Mouse (Mus musculus): ENCODE measurements at regions not wholly inside any gene's neighbourhood (a gene's known extent, or its start where the extent isn't known, plus 50 kb on each side); places are given as distances from the start of the nearest gene placed in this dataset.
A peak's percentile ranks its signal among the peaks of the same experiment; 100 is the strongest.

DNA sequence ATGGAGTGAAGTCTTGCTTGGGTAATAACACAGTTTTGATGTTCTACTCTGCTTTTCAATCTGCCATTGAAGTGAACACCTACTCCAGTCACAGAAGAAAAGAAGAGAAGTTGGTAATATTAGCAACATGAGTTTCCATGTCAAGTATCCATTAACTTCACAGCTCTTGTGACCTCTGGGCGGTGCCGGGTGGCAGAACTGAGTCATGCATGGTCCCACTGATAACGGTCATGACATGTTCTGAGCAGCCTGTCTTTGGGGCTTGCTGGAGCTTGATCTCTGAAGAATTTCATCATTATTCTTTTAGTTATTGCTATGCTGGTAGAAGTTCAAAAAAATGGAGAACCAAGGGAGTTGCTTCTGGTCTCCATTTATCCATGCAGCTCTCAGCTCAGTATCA, 215.1 kb upstream of the Ptger4 start (continued):
- TF ChIP-seq ZNF384 (IDR thresholded peaks at IDR 0.05; ENCODE audit: low read depth, low read length) (no peak), MAZ (IDR thresholded peaks at IDR 0.05; ENCODE audit: low read depth, low read length) (no peak), SMC3 (IDR thresholded peaks at IDR 0.05; ENCODE audit: low read depth, low read length) (no peak), CHD1 (IDR thresholded peaks at IDR 0.05; ENCODE audit: low read depth, low read length) (no peak), ELF1 (IDR thresholded peaks at IDR 0.05; ENCODE audit: low read depth, low read length) (no peak), JUN (IDR thresholded peaks at IDR 0.05; ENCODE audit: insufficient read depth, low read depth, low read length) (peak; percentile 9; the same call in 1 of the 2 replicates), MXI1 (IDR thresholded peaks at IDR 0.05; ENCODE audit: low read depth, low read length) (no peak), MEF2A (IDR thresholded peaks at IDR 0.05; ENCODE audit: borderline replicate concordance, low read depth, low read length) (0 out of 2 replicates have a peak, but pooled peaks have one; percentile 27), MAX (IDR thresholded peaks at IDR 0.05; ENCODE audit: low read length) (no peak)

GRCm38 (mm10) chr15:5459580-5459979, 215.6 kb upstream of the Ptger4 start:
- dilution Hi-C loops (cut with MboI; ENCODE audit: extremely low pct_ligation_motif_present, extremely low pct_unique_long_range_greater_than_20kb, low sequenced_read_pairs), result no loop called here
- no peak overlapping the region for H3K27ac ChIP-seq (ENCODE audit: insufficient read depth, low read depth)
- in situ Hi-C loops (cut with MboI; ENCODE audit: low pct_ligation_motif_present, low pct_unique_long_range_greater_than_20kb, low sequenced_read_pairs), result no loop called here

GRCm38 (mm10) chr15:5462651-5463050, 218.7 kb upstream of the Ptger4 start:
- Histone ChIP-seq H3K36me3 (replicated peaks in 1 of 2; ENCODE audit: control insufficient read depth in 1 of 2, insufficient read depth in 1 of 2, low read length in 1 of 2) (no peaks in the 10 kb centered on the region), H3K9ac (ENCODE audit: insufficient read depth, low read depth) (no peak overlapping the region), H3K27ac (ENCODE audit: insufficient read depth, low read depth) (no peak overlapping the region), H3K4me3 (replicated peaks in 1 of 3; ENCODE audit: low read depth in 2 of 3, low read length in 2 of 3, poor library complexity in 1 of 3) (no peak overlapping the region), H3K79me2 (replicated peaks; ENCODE audit: control insufficient read depth, extremely low read depth, insufficient read depth, poor library complexity, severe bottlenecking) (no peaks in the 10 kb centered on the region), H3K9me3 (replicated peaks; ENCODE audit: low read length) (no peaks in the 10 kb centered on the region), H3K4me1 (ENCODE audit: control insufficient read depth in 1 of 2, insufficient read depth in 2 of 2) (peaks cover 8 to 20% of the 10 kb centered on the region in 2 experiments), H3K27me3 (replicated peaks) (no peaks in the 10 kb centered on the region), H3K4me2 (ENCODE audit: insufficient read depth, low read depth, poor library complexity, severe bottlenecking) (no peak overlapping the region)
- TF ChIP-seq MAFK (IDR thresholded peaks at IDR 0.05; ENCODE audit: insufficient replicate concordance, low read length) (no peak), CHD1 (IDR thresholded peaks at IDR 0.05; ENCODE audit: low read depth, low read length) (no peak), IRF4 (IDR thresholded peaks at IDR 0.05; ENCODE audit: low read depth, low read length) (no peak), ZNF384 (IDR thresholded peaks at IDR 0.05; ENCODE audit: low read depth, low read length) (peak; percentile 47), RCOR1 (conservative IDR thresholded peaks at IDR 0.05; ENCODE audit: low read depth, low read length) (no peak), CHD2 (IDR thresholded peaks at IDR 0.05; ENCODE audit: low read length) (no peak), MEF2A (IDR thresholded peaks at IDR 0.05; ENCODE audit: borderline replicate concordance, low read depth, low read length) (no peak)
- in situ Hi-C loops (cut with MboI; ENCODE audit: low pct_ligation_motif_present, low pct_unique_long_range_greater_than_20kb, low sequenced_read_pairs), result no loop called here
- dilution Hi-C loops (cut with MboI; ENCODE audit: extremely low pct_ligation_motif_present, extremely low pct_unique_long_range_greater_than_20kb, low sequenced_read_pairs), result no loop called here
- DNase-seq (ENCODE audit: extremely low read depth), result no peak

More at GRCm38 (mm10) chr15:5459580-5459979, 215.6 kb upstream of the Ptger4 start:
- no peaks in the 10 kb centered on the region for H3K36me3 ChIP-seq (replicated peaks in 1 of 2; ENCODE audit: control insufficient read depth in 1 of 2, insufficient read depth in 1 of 2, low read length in 1 of 2)
- H3K9me3 ChIP-seq (replicated peaks; ENCODE audit: low read length), result no peaks in the 10 kb centered on the region
- no peaks in the 10 kb centered on the region for H3K79me2 ChIP-seq (replicated peaks; ENCODE audit: control insufficient read depth, extremely low read depth, insufficient read depth, poor library complexity, severe bottlenecking)
- TF ChIP-seq ELF1 (IDR thresholded peaks at IDR 0.05; ENCODE audit: low read depth, low read length) (no peak), E2F4 (IDR thresholded peaks at IDR 0.05; ENCODE audit: insufficient replicate concordance, low read depth, low read length) (no peak), UBTF (IDR thresholded peaks at IDR 0.05; ENCODE audit: low read depth, low read length) (no peak), ZC3H11A (IDR thresholded peaks at IDR 0.05; ENCODE audit: low read depth, low read length) (no peak), SMC3 (IDR thresholded peaks at IDR 0.05; ENCODE audit: low read depth, low read length) (no peak), NRF1 (IDR thresholded peaks at IDR 0.05; ENCODE audit: low read depth, low read length) (no peak), TBP (conservative IDR thresholded peaks at IDR 0.05; ENCODE audit: low read depth, low read length) (no peak), MXI1 (IDR thresholded peaks at IDR 0.05; ENCODE audit: low read depth, low read length) (no peak), MYC (IDR thresholded peaks at IDR 0.05; ENCODE audit: low read depth, low read length) (no peak), KAT2A (IDR thresholded peaks at IDR 0.05; ENCODE audit: insufficient replicate concordance, low read length) (no peak), JUN (IDR thresholded peaks at IDR 0.05; ENCODE audit: insufficient read depth, low read depth, low read length) (no peak), ZKSCAN1 (IDR thresholded peaks at IDR 0.05; ENCODE audit: borderline replicate concordance, low read depth, low read length) (no peak), PAX5 (IDR thresholded peaks at IDR 0.05; ENCODE audit: low read length) (no peak), POLR2A (IDR thresholded peaks at IDR 0.05; ENCODE audit: low read depth, low read length) (no peak), ZMIZ1 (IDR thresholded peaks at IDR 0.05; ENCODE audit: low read depth, low read length) (no peak), GABPA (IDR thresholded peaks at IDR 0.05; ENCODE audit: insufficient replicate concordance, low read depth, low read length) (no peak)
- no peak overlapping the region for H3K4me3 ChIP-seq (replicated peaks in 1 of 3; ENCODE audit: low read depth in 2 of 3, low read length in 2 of 3, poor library complexity in 1 of 3)
- H3K4me1 ChIP-seq (ENCODE audit: control insufficient read depth in 1 of 2, insufficient read depth in 2 of 2), result peaks cover 7 to 14% of the 10 kb centered on the region in 2 experiments
- no peak overlapping the region for H3K4me2 ChIP-seq (ENCODE audit: insufficient read depth, low read depth, poor library complexity, severe bottlenecking)
- DNase-seq (ENCODE audit: extremely low read depth), result no peak
- no peaks in the 10 kb centered on the region for H3K27me3 ChIP-seq (replicated peaks)
- H3K9ac ChIP-seq (ENCODE audit: insufficient read depth, low read depth), result no peak overlapping the region
